Mouse (Mus musculus) lung, postnatal 0 days (tissue): ENCODE results near the gene Arap1. TPM values are rescaled to one million over a fixed set of nuclear protein-coding genes. Genes with fewer than 3 reads are reported as not detected.
A peak's percentile ranks its signal among the peaks of the same experiment; 100 is the strongest.

Experiments used
- ATAC-seq: fragments of 200-750 bp; cut with Nextera tagmentation; 2 replicates; pipeline ENCODE4 v1.8.0; 2017; ENCODE audit warnings: moderate library complexity
- DNase-seq: peaks from one replicate; pipeline ENCODE4 v3.0.0-alpha.2; 2016; ENCODE audit warnings: low spot score
- H3K27ac ChIP-seq: fragments of 300-500 bp; sonication (generic); 2 replicates; pipeline ENCODE4 v1.5.1; 2014; ENCODE audit warnings: antibody characterized with exemption, mild to moderate bottlenecking, low read length, mixed read lengths
- H3K27me3 ChIP-seq: fragments of 300-500 bp; sonication (generic); replicated peaks from 2 replicates; pipeline ENCODE4 v1.6.1; 2014; ENCODE audit warnings: low read length, mixed read lengths; ENCODE audit not compliant: insufficient read depth
- H3K36me3 ChIP-seq: fragments of 300-500 bp; sonication (generic); 2 replicates; pipeline ENCODE4 v1.6.1; 2014; ENCODE audit warnings: low read length, mixed read lengths; ENCODE audit not compliant: insufficient read depth
- H3K4me1 ChIP-seq: fragments of 300-500 bp; sonication (generic); 2 replicates; pipeline ENCODE4 v1.6.1; 2014; ENCODE audit warnings: antibody characterized with exemption, low read depth, low read length, mixed read lengths; ENCODE audit not compliant: insufficient read depth
- H3K4me2 ChIP-seq: fragments of 300-500 bp; sonication (generic); replicated peaks from 2 replicates; pipeline ENCODE4 v1.6.1; 2014; ENCODE audit warnings: low read depth, mild to moderate bottlenecking, low read length, moderate library complexity, mixed read lengths
- H3K4me3 ChIP-seq: fragments of 300-500 bp; sonication (generic); 2 replicates; pipeline ENCODE4 v1.5.1; 2014; ENCODE audit warnings: low read depth, low read length
- H3K9ac ChIP-seq: fragments of 300-500 bp; sonication (generic); replicated peaks from 2 replicates; pipeline ENCODE4 v1.6.1; 2014; ENCODE audit warnings: low read depth, mild to moderate bottlenecking
- H3K9me3 ChIP-seq: fragments of 300-500 bp; sonication (generic); 2 replicates; pipeline ENCODE4 v1.6.1; 2016; ENCODE audit warnings: low read length, mixed read lengths
- CTCF ChIP-seq: IDR thresholded peaks from 2 replicates; pipeline ENCODE4 v1.5.1; 2016; ENCODE audit warnings: antibody characterized with exemption, mild to moderate bottlenecking
- EP300 ChIP-seq: IDR thresholded peaks from 2 replicates; pipeline ENCODE4 v1.6.1; 2016; ENCODE audit warnings: antibody characterized with exemption, mild to moderate bottlenecking, control low read depth
- WGBS: fragments of 180-500 bp; shearing (Covaris S2); extraction: QIAGEN DNeasy Blood & Tissue Kit; methylation state at CpG from one replicate; pipeline ENCODE4 v1.1.7; 2014; 5-methylcytosine and 5-hydroxymethylcytosine counted together
- polyA plus RNA-seq: library from polyadenylated mRNA; unstranded; fragments of >200 nt; fragmentation: Nextera tagmentation; extraction: Ambion mirVana; gene quantifications from 2 replicates; pipeline ENCODE4 v1.2.1, GENCODE M21; 2015

Gene Arap1
- polyA plus RNA-seq, 1 experiment from 2014 or later = 105 TPM

DNA sequence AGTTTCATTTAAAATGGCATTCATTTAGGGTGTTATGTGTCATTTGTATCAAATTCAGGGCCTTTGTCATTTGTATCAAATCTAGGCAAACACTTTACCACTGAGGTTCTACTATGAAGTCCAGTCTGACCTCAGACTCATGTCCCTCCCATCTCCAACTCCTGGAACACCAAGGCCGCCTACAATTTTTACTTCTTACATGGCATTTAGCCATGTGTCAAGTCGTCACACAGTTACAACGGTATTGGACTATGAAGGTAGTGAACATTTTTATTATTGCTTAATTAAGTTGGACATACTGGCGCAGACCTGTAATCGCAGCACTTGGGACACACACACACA lies 37.9 kb upstream of the Arap1 start:
- TF ChIP-seq EP300 = no peak
- TF ChIP-seq CTCF = no peak
- Histone ChIP-seq H3K9me3 (no peaks in the 10 kb centered on the region), H3K27ac (peak overlapping the region; percentile 98), H3K4me2 (peak overlapping the region; percentile 64), H3K27me3 (no peaks in the 10 kb centered on the region), H3K4me1 (no peaks in the 10 kb centered on the region), H3K36me3 (no peaks in the 10 kb centered on the region), H3K4me3 (peak overlapping the region; percentile 54), H3K9ac (peak overlapping the region; percentile 55)
- no peak for ATAC-seq
- no peak for DNase-seq
- WGBS = 26% methylated on average over 5 of the region's 5 CpGs

DNA sequence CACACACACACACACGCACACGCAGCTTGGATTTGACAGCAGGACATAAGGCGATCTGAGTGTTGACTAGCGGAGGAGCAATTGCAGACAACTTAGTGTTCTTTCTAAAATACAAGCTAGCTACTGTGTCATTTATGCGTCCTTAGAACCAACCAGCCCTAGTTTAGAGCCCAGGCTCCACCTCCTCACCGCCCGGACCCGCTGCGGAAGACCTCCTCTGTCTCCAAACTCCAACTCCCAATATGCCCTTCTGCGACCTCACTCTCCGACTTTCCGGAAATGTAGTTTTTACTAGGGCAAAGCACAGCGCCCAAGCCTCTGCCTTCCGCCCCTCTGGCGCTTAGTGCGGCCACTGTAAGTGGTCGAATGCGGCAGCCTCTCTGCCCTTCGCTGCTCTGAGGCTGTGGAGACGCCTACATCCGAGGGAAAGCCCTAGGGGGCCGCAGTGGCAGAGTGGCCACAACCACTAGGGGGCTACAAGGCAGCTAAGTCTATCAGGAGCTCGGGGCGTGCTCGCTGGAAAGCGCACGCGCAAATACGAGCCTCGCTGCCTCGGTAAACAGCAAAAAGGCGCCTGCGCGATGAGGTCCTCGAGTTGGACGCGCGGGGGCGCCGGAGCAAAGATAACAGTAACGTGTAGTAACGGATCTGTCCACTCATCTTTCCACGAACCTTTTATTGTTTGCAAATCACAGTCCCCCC lies 37.4 kb upstream of the Arap1 start:
- DNase-seq (peak; percentile 99), ATAC-seq (peak; percentile 97)
- peak; percentile 96 for TF ChIP-seq CTCF
- TF ChIP-seq EP300 = peak; percentile 42; the same call in 1 of the 2 replicates
- Histone ChIP-seq H3K4me1 (no peaks in the 10 kb centered on the region), H3K27me3 (no peaks in the 10 kb centered on the region), H3K4me2 (peak overlapping the region; percentile 64), H3K9me3 (no peaks in the 10 kb centered on the region), H3K9ac (peak overlapping the region; percentile 55), H3K27ac (peak overlapping the region; percentile 98), H3K36me3 (no peaks in the 10 kb centered on the region), H3K4me3 (peak overlapping the region; percentile 54)
- WGBS = under 1% methylated on average over 43 of the region's 43 CpGs

DNA sequence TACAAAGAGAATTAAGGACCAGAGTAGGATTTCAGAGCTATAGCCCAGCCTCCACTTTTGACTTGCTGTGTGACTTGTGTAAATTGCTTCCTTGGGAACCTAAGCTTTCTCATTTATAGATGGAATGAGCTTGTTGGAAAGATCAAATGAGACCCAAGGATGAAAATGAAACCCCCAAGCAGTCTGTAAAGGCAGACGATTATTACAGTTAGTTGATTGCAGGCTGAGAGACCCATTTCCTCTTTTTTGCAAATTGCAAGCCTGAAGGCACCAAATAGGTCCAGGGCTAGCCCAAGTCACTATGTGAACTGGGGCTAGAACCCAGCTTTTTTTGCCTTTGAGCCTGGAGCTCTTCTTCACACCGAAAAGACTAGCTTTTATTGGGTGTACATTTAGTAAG lies 36.8 kb upstream of the Arap1 start:
- Histone ChIP-seq H3K36me3 (no peaks in the 10 kb centered on the region), H3K9ac (no peak overlapping the region), H3K4me3 (peak overlapping the region; percentile 54), H3K27me3 (no peaks in the 10 kb centered on the region), H3K9me3 (no peaks in the 10 kb centered on the region), H3K4me1 (no peaks in the 10 kb centered on the region), H3K4me2 (peak overlapping the region; percentile 64), H3K27ac (0 out of 2 replicates have a peak overlapping the region, but pooled peaks have one; percentile 98)
- WGBS = 38% methylated on average over 2 of the region's 2 CpGs
- TF ChIP-seq EP300 = no peak; the same call in 1 of the 2 replicates
- no peak for TF ChIP-seq CTCF
- DNase-seq (peak; percentile 9), ATAC-seq (no peak)

DNA sequence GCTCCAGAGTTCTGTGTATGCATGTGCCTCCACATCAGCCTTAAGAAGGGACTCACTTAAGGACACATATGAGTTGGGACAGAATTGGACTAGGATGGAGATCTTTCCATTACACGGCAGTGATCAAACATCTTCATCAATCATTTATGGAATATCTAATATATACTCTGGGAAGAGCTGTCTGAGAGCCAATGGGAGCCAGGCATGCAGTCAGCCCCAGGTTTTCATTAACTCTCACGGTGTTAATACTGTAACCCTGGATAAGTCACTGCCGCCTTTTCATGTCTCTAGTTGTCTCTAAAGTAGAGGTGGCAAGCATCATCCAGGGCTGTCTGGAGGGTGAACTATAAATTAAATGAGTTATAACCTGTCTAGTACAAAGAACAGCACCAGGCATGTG lies 34.8 kb upstream of the Arap1 start:
- TF ChIP-seq EP300 (no peak), CTCF (no peak)
- H3K4me2 ChIP-seq = no peak overlapping the region
- no peak for DNase-seq
- no peak overlapping the region for H3K9ac ChIP-seq
- H3K9me3 ChIP-seq = no peaks in the 10 kb centered on the region
- no peaks in the 10 kb centered on the region for H3K4me1 ChIP-seq
- ATAC-seq = no peak
- no peaks in the 10 kb centered on the region for H3K27me3 ChIP-seq
- WGBS = 63% methylated on average over 3 of the region's 3 CpGs
- H3K4me3 ChIP-seq = no peak overlapping the region
- H3K27ac ChIP-seq = no peak overlapping the region
- H3K36me3 ChIP-seq = no peaks in the 10 kb centered on the region

DNA sequence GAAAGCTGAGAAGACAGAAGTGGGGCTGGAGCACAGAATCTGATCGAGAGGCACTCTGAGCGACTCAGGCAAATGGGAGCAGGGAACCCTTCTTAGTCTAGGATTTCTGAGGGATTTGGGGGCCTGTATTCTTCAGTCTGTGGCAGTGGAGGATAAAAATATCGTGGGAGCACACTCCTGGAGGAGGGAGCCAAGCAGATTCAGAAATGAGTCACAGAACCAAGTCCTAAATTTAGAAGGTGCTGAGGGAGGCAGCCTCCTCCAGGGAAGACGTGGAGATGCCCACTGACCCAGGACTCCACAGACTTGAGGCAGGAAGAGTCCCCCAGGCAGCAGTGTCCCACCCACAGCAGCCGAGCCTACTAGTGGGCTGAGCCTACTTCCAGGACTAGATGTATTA lies 33.5 kb upstream of the Arap1 start:
- no peak overlapping the region for H3K4me3 ChIP-seq
- no peak overlapping the region for H3K9ac ChIP-seq
- H3K27ac ChIP-seq = no peak overlapping the region
- ATAC-seq (no peak), DNase-seq (no peak)
- TF ChIP-seq CTCF = no peak
- no peaks in the 10 kb centered on the region for H3K9me3 ChIP-seq
- H3K27me3 ChIP-seq = no peaks in the 10 kb centered on the region
- 48% methylated on average over 5 of the region's 5 CpGs for WGBS
- no peak overlapping the region for H3K4me2 ChIP-seq
- H3K36me3 ChIP-seq = no peaks in the 10 kb centered on the region
- H3K4me1 ChIP-seq = no peaks in the 10 kb centered on the region

DNA sequence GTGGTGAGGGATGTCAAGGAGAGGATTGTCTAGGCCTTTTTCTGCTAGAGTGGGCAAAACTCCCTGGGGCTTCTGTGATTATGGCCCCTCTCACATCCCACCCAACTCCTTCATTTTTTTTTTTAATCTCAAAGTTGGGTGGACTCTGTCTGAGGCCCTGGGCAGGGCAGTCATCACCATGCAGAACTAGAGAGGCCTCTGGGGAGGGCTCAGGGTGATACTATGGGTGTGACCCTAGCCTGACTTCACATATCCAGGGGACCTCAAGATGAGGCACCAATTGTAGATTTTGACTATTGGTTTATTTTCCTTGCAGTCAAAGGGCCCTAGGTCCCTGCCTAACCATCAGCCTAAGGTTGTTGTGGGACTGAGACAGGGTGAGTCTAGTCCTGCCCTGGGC lies 32.2 kb upstream of the Arap1 start:
- Histone ChIP-seq H3K4me2 (no peak overlapping the region), H3K9ac (no peak overlapping the region), H3K36me3 (no peaks in the 10 kb centered on the region), H3K4me3 (no peak overlapping the region), H3K4me1 (peaks cover 7% of the 10 kb centered on the region), H3K27ac (no peak overlapping the region), H3K27me3 (no peaks in the 10 kb centered on the region), H3K9me3 (no peaks in the 10 kb centered on the region)
- DNase-seq (no peak), ATAC-seq (no peak)
- TF ChIP-seq EP300 = no peak
- TF ChIP-seq CTCF = no peak

GRCm38 (mm10) chr7:101316591-101317001 lies 31.3 kb upstream of the Arap1 start:
- Histone ChIP-seq H3K4me1 (peaks cover 7% of the 10 kb centered on the region), H3K4me3 (no peak overlapping the region), H3K36me3 (no peaks in the 10 kb centered on the region), H3K9ac (no peak overlapping the region), H3K4me2 (no peak overlapping the region), H3K9me3 (no peaks in the 10 kb centered on the region), H3K27ac (0 out of 2 replicates have a peak overlapping the region, but pooled peaks have one; percentile 14), H3K27me3 (no peaks in the 10 kb centered on the region)
- no peak for TF ChIP-seq EP300
- no peak for TF ChIP-seq CTCF
- ATAC-seq = peak; percentile 75
- WGBS = 27% methylated on average over 6 of the region's 6 CpGs
- DNase-seq = peak; percentile 64
